ENCODE assay signal across 8 mouse cellular contexts in the genomic region with DNA sequence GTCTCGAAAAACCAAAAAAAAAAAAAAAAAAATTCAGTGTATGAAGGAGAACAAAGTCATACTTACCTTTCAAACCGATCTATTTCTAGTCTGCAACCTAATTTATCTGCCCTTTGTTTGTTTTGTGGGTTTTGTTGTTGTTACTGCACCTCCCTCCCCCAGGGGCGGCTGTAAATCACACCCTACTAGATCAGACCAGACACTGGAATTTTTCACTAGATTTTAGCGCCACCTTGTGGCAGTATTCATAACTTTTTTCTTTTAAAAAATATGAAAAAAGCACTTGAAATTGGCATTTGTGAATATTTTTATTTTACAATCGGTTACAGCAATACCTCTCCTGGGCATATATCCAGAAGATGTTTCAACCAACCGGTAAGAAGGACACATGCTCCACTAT. TPM values are rescaled to one million over a fixed set of nuclear protein-coding genes. Genes with fewer than 3 reads are reported as not detected.
DNase-seq lines count a peak whose midpoint lies in the region; ATAC-seq lines count a peak whose summit lies in the region.

No protein-coding gene starts in this region.

- no peaks in the 10 kb centered on the region for H3K9me3 ChIP-seq in kidney, embryonic 16.5 days (ENCODE audit: low read length)
- H3K9me3 ChIP-seq in forebrain, embryonic 10.5 days: no peaks in the 10 kb centered on the region

- no peak overlapping the region for H3K4me2 ChIP-seq in kidney, embryonic 16.5 days (replicated peaks; ENCODE audit: low read depth, low read length)

- peaks cover 23% of the 10 kb centered on the region for H3K4me1 ChIP-seq in kidney, embryonic 16.5 days (ENCODE audit: insufficient read depth, low read length)
- H3K4me1 ChIP-seq in forebrain, embryonic 10.5 days: peaks cover 29% of the 10 kb centered on the region

- no peak overlapping the region for H3K4me3 ChIP-seq in kidney, embryonic 16.5 days (ENCODE audit: low read length)
- H3K4me3 ChIP-seq in forebrain, embryonic 10.5 days: no peak overlapping the region

- no peaks in the 10 kb centered on the region for H3K27me3 ChIP-seq in kidney, embryonic 16.5 days (ENCODE audit: insufficient read depth, low read length)
- no peaks in the 10 kb centered on the region for H3K27me3 ChIP-seq in forebrain, embryonic 10.5 days (ENCODE audit: poor library complexity, severe bottlenecking)

- peak; percentile 47 for DNase-seq in kidney, adult 18-20 months
- peak; percentile 75 for DNase-seq in B cell, adult 2 months
- peak; percentile 89 for DNase-seq in adipocyte (ENCODE audit: low spot score)
- DNase-seq in embryo, embryonic 10.5 days (ENCODE audit: low spot score): peak; percentile 89
- peak; percentile 80 to 84 for DNase-seq in kidney, postnatal 36 days
- peak; percentile 54 for DNase-seq in retina, postnatal 7 days (ENCODE audit: low read depth, low spot score)
- DNase-seq in forebrain, embryonic 10.5 days (ENCODE audit: extremely low spot score, low spot score): no peak

- H3K27ac ChIP-seq in kidney, embryonic 16.5 days (ENCODE audit: low read length): no peak overlapping the region
- no peak overlapping the region for H3K27ac ChIP-seq in forebrain, embryonic 10.5 days

- 11% methylated on average over 6 of the region's 6 CpGs for WGBS in kidney, embryonic 16.5 days
- 19% methylated on average over 6 of the region's 6 CpGs for WGBS in forebrain, embryonic 10.5 days

- no peak for ATAC-seq in kidney, embryonic 16.5 days (ENCODE audit: low FRiP score, low TSS enrichment)

- H3K9ac ChIP-seq in kidney, embryonic 16.5 days (replicated peaks; ENCODE audit: low read length): no peak overlapping the region

- no peaks in the 10 kb centered on the region for H3K36me3 ChIP-seq in kidney, embryonic 16.5 days (ENCODE audit: insufficient read depth, low read length)
- no peaks in the 10 kb centered on the region for H3K36me3 ChIP-seq in forebrain, embryonic 10.5 days (replicated peaks)

RNA-seq across cellular contexts. Expression of a gene that starts 2.7 kb away (rescaled TPM):
- polyA plus RNA-seq in kidney, embryonic 16.5 days (2015; fragmentation: Nextera tagmentation; extraction: Ambion mirVana): 39.8 and 40.1 TPM in 2 replicates
- polyA plus RNA-seq in forebrain, embryonic 10.5 days (2016; fragmentation: Nextera tagmentation; extraction: Ambion mirVana): 25.2 and 27.1 TPM in 2 replicates
